Mouse (Mus musculus) intestine, embryonic 14.5 days (tissue): Measurements from ENCODE around the gene Cpvl. TPM values are rescaled to one million over a fixed set of nuclear protein-coding genes. Genes with fewer than 3 reads are reported as not detected.

Experiments used
- ATAC-seq: fragments of 200-750 bp; cut with Nextera tagmentation; replicated peaks from 2 replicates; pipeline ENCODE4 v1.8.0; 2017; ENCODE audit warnings: low read depth, moderate number of reproducible peaks, moderate TSS enrichment, moderate library complexity; ENCODE audit not compliant: low FRiP score, low TSS enrichment
- DNase-seq: peaks from one replicate; pipeline ENCODE4 v3.0.0-alpha.2; 2018; ENCODE audit warnings: low spot score
- H3K27ac ChIP-seq: fragments of 300-500 bp; sonication (generic); 2 replicates; pipeline ENCODE4 v1.5.1; 2014; ENCODE audit warnings: low read depth, mild to moderate bottlenecking, control low read depth
- H3K27me3 ChIP-seq: fragments of 300-500 bp; sonication (generic); replicated peaks from 2 replicates; pipeline ENCODE4 v1.6.1; 2014; ENCODE audit warnings: low read length, control low read depth; ENCODE audit not compliant: control insufficient read depth, insufficient read depth
- H3K36me3 ChIP-seq: fragments of 300-500 bp; sonication (generic); 2 replicates; pipeline ENCODE4 v1.6.1; 2014; ENCODE audit warnings: low read length, control low read depth; ENCODE audit not compliant: control insufficient read depth, insufficient read depth
- H3K4me1 ChIP-seq: fragments of 300-500 bp; sonication (generic); replicated peaks from 2 replicates; pipeline ENCODE4 v1.6.1; 2014; ENCODE audit warnings: low read length, control low read depth, mixed read lengths; ENCODE audit not compliant: control insufficient read depth, insufficient read depth
- H3K4me2 ChIP-seq: fragments of 300-500 bp; sonication (generic); 2 replicates; pipeline ENCODE4 v1.6.1; 2014; ENCODE audit warnings: low read length
- H3K4me3 ChIP-seq: fragments of 300-500 bp; sonication (generic); 2 replicates; pipeline ENCODE4 v1.5.1; 2014; ENCODE audit warnings: low read depth, low read length, control low read depth, mixed read lengths
- H3K9ac ChIP-seq: fragments of 300-500 bp; sonication (generic); 2 replicates; pipeline ENCODE4 v1.6.1; 2014; ENCODE audit warnings: mild to moderate bottlenecking, low read length
- H3K9me3 ChIP-seq: fragments of 300-500 bp; sonication (generic); 2 replicates; pipeline ENCODE4 v1.6.1; 2016; ENCODE audit warnings: low read length, control low read depth; ENCODE audit not compliant: control insufficient read depth
- WGBS: fragments of 180-500 bp; shearing (Covaris S2); extraction: QIAGEN DNeasy Blood & Tissue Kit; methylation state at CpG from one replicate; pipeline ENCODE4 v1.1.7; 2014; 5-methylcytosine and 5-hydroxymethylcytosine counted together
- polyA plus RNA-seq: library from polyadenylated mRNA; unstranded; fragments of >200 nt; fragmentation: Nextera tagmentation; extraction: Ambion mirVana; gene quantifications from 2 replicates; pipeline ENCODE4 v1.2.1, GENCODE M21; 2014

Cpvl gene
- polyA plus RNA-seq, 1 experiment from 2014 or later: not detected

GRCm38 (mm10) chr6:53982612-53983011, 4.1 kb upstream of the Cpvl start:
- ATAC-seq: no peak
- H3K36me3 ChIP-seq: no peaks in the 10 kb centered on the region
- H3K27me3 ChIP-seq: no peaks in the 10 kb centered on the region
- H3K4me1 ChIP-seq: 0 out of 2 replicates have a peak, but pooled peaks cover 2% of the 10 kb centered on the region
- H3K9me3 ChIP-seq: no peaks in the 10 kb centered on the region
- no peak for DNase-seq
- H3K27ac ChIP-seq: no peak overlapping the region
- no peak overlapping the region for H3K4me2 ChIP-seq
- 46% methylated on average over 4 of the region's 4 CpGs for WGBS
- H3K9ac ChIP-seq: no peak overlapping the region
- H3K4me3 ChIP-seq: no peak overlapping the region

GRCm38 (mm10) chr6:53982047-53982600, 3.7 kb upstream of the Cpvl start:
- Histone ChIP-seq H3K4me2 (no peak overlapping the region), H3K27ac (no peak overlapping the region), H3K9ac (no peak overlapping the region), H3K4me3 (no peak overlapping the region), H3K27me3 (no peaks in the 10 kb centered on the region), H3K36me3 (no peaks in the 10 kb centered on the region), H3K4me1 (no peaks in the 10 kb centered on the region), H3K9me3 (no peaks in the 10 kb centered on the region)
- no peak for ATAC-seq
- no peak for DNase-seq
- 43% methylated on average over 9 of the region's 9 CpGs for WGBS

DNA sequence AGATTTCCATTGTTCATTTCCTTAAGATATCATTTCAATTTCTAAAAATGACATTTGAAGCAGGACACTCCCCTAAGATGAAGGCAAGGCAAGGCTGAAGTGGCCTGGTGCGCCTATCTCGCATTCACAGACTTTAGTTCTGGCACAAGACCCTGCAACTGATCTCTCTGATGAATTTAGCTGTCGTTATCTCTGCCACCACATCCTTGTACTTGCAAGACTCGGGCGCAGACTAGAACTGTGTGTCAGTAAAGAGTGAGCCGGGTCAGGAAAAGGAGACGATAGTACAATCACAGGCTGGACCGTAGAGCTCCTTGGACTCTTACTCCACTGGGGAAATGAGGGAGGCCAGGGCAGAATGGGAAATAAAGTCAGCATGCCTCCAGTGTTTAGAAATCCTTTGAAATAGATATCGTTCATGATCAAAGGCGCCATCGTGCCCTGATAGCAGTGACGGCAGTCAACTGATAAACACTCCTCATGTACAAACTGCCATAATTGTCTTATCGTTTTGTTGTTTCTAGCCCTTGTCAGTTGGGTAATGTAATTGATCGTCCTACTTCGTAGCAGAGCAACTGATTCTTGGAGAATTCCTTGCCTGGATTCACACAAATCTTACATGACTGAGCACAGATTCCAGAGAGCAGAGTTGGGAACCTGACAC, 2.5 kb upstream of the Cpvl start:
- H3K9ac ChIP-seq: no peak overlapping the region
- H3K27ac ChIP-seq: no peak overlapping the region
- no peak for ATAC-seq
- H3K27me3 ChIP-seq: no peaks in the 10 kb centered on the region
- H3K4me3 ChIP-seq: no peak overlapping the region
- WGBS: 83% methylated on average over 15 of the region's 15 CpGs
- no peaks in the 10 kb centered on the region for H3K36me3 ChIP-seq
- no peak overlapping the region for H3K4me2 ChIP-seq
- H3K4me1 ChIP-seq: no peaks in the 10 kb centered on the region
- DNase-seq: no peak
- H3K9me3 ChIP-seq: no peaks in the 10 kb centered on the region

GRCm38 (mm10) chr6:53974040-53974439, 4.4 kb downstream of the Cpvl start:
- H3K36me3 ChIP-seq: no peaks in the 10 kb centered on the region
- H3K4me1 ChIP-seq: peaks cover 13% of the 10 kb centered on the region
- H3K4me3 ChIP-seq: no peak overlapping the region
- WGBS: 87% methylated on average over 1 of the region's 1 CpGs
- no peak for ATAC-seq
- DNase-seq: no peak
- no peaks in the 10 kb centered on the region for H3K9me3 ChIP-seq
- no peaks in the 10 kb centered on the region for H3K27me3 ChIP-seq
- H3K4me2 ChIP-seq: no peak overlapping the region
- no peak overlapping the region for H3K9ac ChIP-seq
- no peak overlapping the region for H3K27ac ChIP-seq

- H3K4me3 ChIP-seq: no peak overlapping the region
- no peak overlapping the region for H3K4me2 ChIP-seq
- H3K36me3 ChIP-seq: no peaks in the 10 kb centered on the region
- WGBS: 34% methylated on average over 5 of the region's 5 CpGs
- DNase-seq (no peak), ATAC-seq (no peak)
- no peaks in the 10 kb centered on the region for H3K9me3 ChIP-seq
- H3K27ac ChIP-seq: no peak overlapping the region
- no peak overlapping the region for H3K9ac ChIP-seq
- H3K27me3 ChIP-seq: no peaks in the 10 kb centered on the region
- H3K4me1 ChIP-seq: peaks cover 19% of the 10 kb centered on the region
These were observed 5.0 kb downstream of the Cpvl start for GRCm38 (mm10) chr6:53973468-53973867.

DNA sequence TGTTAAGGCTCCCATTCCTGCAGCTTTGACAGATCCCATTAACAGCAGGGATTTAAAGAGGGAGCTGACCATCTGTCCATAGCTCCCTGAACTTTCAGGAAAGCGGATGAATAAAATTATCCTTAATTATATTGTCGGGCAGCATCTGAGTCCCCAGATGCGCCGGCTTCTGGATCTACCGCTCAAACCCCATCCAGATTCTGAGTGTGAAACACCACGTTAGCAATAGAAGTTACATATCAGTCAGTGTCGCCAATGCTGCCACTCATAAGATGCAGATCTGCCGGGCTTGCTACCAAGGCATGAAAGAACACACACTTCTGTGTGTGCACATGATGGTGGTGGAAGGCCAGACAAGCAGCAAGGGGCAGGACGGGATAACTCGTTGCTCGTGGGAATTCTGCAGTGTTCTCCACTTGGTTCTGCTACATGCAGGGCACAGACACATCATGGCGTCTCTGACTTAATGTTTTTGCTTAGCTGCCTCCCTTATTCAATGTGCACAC, 6.2 kb downstream of the Cpvl start:
- Histone ChIP-seq H3K9ac (no peak overlapping the region), H3K4me1 (peaks cover 20% of the 10 kb centered on the region), H3K36me3 (no peaks in the 10 kb centered on the region), H3K27me3 (no peaks in the 10 kb centered on the region), H3K27ac (no peak overlapping the region), H3K4me3 (no peak overlapping the region), H3K4me2 (no peak overlapping the region), H3K9me3 (no peaks in the 10 kb centered on the region)
- ATAC-seq (no peak), DNase-seq (no peak)
- WGBS: 81% methylated on average over 12 of the region's 12 CpGs

DNA sequence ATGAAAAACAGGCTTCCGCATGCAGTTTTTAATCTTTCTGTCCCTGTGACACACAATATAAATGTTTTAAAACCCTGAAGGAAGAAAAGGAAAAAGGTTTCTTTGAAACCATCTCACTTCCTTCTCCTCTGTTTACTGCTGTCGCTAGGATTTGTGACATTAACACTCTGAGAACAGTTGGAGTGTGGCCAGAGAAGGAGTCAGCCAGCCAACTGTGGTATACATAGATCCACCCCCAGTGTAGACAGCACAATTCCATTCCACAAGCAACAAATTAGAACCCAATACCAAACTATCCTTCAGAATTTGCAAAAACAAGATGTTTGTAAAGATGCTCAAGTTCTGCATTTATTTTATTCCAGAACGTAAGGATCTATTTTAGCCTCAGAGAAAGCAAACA, 6.7 kb downstream of the Cpvl start:
- no peak overlapping the region for H3K4me3 ChIP-seq
- H3K9me3 ChIP-seq: no peaks in the 10 kb centered on the region
- no peaks in the 10 kb centered on the region for H3K27me3 ChIP-seq
- no peaks in the 10 kb centered on the region for H3K36me3 ChIP-seq
- peaks cover 20% of the 10 kb centered on the region for H3K4me1 ChIP-seq
- ATAC-seq (no peak), DNase-seq (no peak)
- no peak overlapping the region for H3K4me2 ChIP-seq
- no peak overlapping the region for H3K9ac ChIP-seq
- 42% methylated on average over 3 of the region's 3 CpGs for WGBS
- no peak overlapping the region for H3K27ac ChIP-seq

DNA sequence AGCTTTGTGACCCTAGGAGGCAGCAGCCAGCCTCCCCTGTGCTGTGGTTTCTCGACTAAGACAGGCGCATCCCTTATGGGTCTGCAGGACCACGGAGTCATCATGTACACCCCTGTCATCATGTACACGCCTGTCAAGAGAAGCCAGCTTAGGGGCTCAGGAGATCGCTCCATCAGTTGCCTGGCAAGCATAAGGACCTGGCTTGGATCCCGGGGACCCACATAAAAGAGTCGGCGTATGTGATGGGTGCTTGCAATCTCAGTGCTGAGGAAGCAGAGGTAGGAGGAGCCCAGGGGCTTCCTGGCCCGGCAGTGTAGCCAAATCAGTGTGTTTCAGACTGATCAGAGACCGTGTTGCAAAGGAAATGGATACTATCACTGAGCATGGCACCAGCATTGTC, 9.4 kb downstream of the Cpvl start:
- H3K4me3 ChIP-seq: no peak overlapping the region
- ATAC-seq: no peak
- H3K4me1 ChIP-seq: peaks cover 20% of the 10 kb centered on the region
- WGBS: 77% methylated on average over 10 of the region's 10 CpGs
- no peak overlapping the region for H3K9ac ChIP-seq
- no peaks in the 10 kb centered on the region for H3K36me3 ChIP-seq
- H3K27ac ChIP-seq: no peak overlapping the region
- no peaks in the 10 kb centered on the region for H3K9me3 ChIP-seq
- no peak overlapping the region for H3K4me2 ChIP-seq
- no peaks in the 10 kb centered on the region for H3K27me3 ChIP-seq
- no peak for DNase-seq

DNA sequence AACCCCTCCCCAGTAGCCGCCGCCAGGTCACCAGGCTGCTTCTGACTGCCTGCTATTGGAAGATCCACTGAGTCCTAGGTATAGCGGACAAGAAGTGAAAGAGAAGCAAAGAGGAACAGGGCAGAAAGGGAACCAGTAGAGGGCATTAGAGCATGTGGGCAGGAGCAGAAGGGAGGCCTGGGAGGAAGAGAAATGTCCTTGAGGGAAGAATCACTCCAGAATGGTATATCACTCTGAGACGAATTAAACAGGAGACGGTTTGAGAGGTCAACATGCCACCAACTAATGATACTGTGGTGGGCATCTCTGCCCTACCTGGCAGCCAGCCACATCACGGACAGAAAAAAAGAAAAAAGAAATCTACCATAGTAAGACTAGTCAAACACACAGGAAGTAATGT, 9.9 kb downstream of the Cpvl start:
- no peak for ATAC-seq
- 84% methylated on average over 6 of the region's 6 CpGs for WGBS

More for the DNA sequence above, 9.9 kb downstream of the Cpvl start:
- no peaks in the 10 kb centered on the region for H3K36me3 ChIP-seq
- peaks cover 15% of the 10 kb centered on the region; the same call in 1 of the 2 replicates for H3K4me1 ChIP-seq
- H3K4me2 ChIP-seq: no peak overlapping the region
- H3K9me3 ChIP-seq: no peaks in the 10 kb centered on the region
- H3K27ac ChIP-seq: no peak overlapping the region
- DNase-seq: no peak
- H3K27me3 ChIP-seq: no peaks in the 10 kb centered on the region
- H3K4me3 ChIP-seq: no peak overlapping the region
- H3K9ac ChIP-seq: no peak overlapping the region
